Mouse (Mus musculus): ENCODE measurements around the gene Hnrnph3.
A peak's percentile ranks its signal among the peaks of the same experiment; 100 is the strongest.
"Not testable (repeated sequence)": the region's sequence is repeated elsewhere in the genome, so short reads cannot be mapped to it uniquely, and the experiment has no call there.

Hnrnph3 gene

DNA sequence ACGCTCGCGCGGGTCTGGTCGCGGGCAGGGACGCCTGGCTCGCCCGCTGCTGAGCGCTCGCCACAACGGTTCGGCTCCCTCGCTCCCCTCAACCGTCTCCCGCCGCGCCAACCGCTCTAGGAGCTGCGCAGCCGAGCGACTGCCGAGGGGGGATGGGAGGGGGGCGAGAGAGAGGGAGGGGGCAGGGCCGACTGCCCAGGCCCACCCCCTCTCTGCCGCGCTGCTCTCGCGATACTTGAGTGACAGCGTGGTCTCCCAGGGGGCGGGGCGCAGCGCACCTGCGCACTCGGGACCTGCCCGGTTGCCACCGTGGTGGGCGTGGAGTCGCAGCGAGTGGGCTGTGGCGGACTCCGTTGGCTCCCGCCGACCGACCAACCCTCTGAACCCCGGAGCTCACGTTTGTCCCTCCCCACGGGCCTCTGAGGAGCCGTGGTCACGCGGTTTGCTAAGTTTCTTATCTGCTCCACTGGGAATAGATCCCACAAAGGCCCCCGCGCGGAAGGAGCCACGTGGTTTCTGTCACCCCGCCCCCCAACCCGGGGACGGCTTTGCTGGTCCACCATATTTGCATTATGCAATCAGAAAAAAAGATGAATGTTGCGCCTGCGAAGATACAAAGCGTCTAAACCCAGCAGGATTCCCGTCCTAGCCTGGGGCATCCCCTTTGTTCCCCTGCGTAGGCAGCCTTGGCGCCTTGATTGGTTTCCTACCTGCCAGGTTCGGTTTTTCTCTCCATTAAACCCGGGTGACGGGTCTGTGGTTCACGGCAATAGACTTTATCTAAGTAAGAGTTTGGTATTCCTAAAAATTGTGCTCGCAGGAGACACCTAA, at the start of gene Hnrnph3, which contains the start of gene Pbld2:
TSS of gene Hnrnph3 (minus strand) at position 469 of the 831 bp plus-strand sequence.
TSS of gene Pbld2 (plus strand) at position 567 of the 831 bp plus-strand sequence.
- DNase-seq (ENCODE audit: low read depth in 2 of 2, low spot score in 2 of 2), result peak; percentile 99

GRCm38 (mm10) chr10:63065988-63066387, 42.0 kb upstream of the Hnrnph3 start:
- peak; percentile 48 to 61 for DNase-seq (ENCODE audit: low read depth in 2 of 2, low spot score in 2 of 2)

- no peak for DNase-seq (ENCODE audit: low read depth in 2 of 2, low spot score in 2 of 2)
Measured at GRCm38 (mm10) chr10:63065561-63065960, 41.5 kb upstream of the Hnrnph3 start.

GRCm38 (mm10) chr10:63064516-63064915, 40.5 kb upstream of the Hnrnph3 start:
- DNase-seq (ENCODE audit: low read depth in 2 of 2, low spot score in 2 of 2), result no peak

DNA sequence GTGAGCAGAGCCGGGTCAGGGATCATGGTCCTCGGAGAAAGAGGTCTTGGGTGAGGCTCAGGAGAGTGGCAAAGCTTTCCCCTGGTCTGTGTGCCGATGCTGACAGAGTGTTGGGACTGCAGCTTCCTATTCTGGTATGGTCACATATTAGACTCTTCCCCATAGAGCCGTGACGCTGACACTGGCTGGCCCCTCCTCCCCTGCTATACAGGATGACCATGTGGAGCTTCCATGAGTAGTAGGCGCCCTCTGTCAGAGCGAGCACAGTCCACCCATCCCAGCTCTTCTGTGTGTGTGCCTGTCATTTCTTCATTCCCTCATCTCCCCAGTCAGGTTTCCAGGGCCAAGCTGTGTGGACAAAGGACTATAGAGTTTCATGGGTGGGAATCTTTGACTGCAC, 39.3 kb upstream of the Hnrnph3 start:
- no peak for DNase-seq (ENCODE audit: low read depth in 2 of 2, low spot score in 2 of 2)

GRCm38 (mm10) chr10:63062696-63063095, 38.7 kb upstream of the Hnrnph3 start:
- no peak for DNase-seq (ENCODE audit: low read depth in 2 of 2, low spot score in 2 of 2)

- no peak for DNase-seq (ENCODE audit: low read depth in 2 of 2, low spot score in 2 of 2)
Measured at GRCm38 (mm10) chr10:63061266-63061665, 37.2 kb upstream of the Hnrnph3 start.

- DNase-seq (ENCODE audit: low read depth in 2 of 2, low spot score in 2 of 2), result no peak
Measured at GRCm38 (mm10) chr10:63060406-63060805, 36.4 kb upstream of the Hnrnph3 start.

DNA sequence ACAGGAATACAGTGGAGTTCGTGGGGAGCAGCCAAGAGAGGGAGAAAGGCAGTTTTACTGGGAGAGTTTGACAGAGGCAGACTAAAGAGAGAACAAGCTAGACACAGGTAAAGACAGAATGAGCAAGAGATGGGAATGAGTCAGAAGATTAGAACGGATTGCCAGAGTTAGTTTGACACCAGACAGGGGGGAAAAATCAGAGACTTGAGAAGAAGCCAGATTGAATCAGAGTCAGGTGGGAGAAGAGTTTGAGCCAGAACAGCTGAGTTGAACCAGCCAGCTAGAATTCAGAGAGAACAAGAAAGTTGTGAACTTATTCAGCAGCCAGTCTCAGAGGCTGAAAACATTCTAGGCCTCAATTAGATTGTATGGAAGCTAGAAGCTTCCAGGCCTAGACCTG, 35.8 kb upstream of the Hnrnph3 start, which contains the start of gene Pbld1:
TSS of gene Pbld1 (plus strand) at position 301 of the 400 bp plus-strand sequence.
- DNase-seq (ENCODE audit: low read depth in 2 of 2, low spot score in 2 of 2), result no peak

DNA sequence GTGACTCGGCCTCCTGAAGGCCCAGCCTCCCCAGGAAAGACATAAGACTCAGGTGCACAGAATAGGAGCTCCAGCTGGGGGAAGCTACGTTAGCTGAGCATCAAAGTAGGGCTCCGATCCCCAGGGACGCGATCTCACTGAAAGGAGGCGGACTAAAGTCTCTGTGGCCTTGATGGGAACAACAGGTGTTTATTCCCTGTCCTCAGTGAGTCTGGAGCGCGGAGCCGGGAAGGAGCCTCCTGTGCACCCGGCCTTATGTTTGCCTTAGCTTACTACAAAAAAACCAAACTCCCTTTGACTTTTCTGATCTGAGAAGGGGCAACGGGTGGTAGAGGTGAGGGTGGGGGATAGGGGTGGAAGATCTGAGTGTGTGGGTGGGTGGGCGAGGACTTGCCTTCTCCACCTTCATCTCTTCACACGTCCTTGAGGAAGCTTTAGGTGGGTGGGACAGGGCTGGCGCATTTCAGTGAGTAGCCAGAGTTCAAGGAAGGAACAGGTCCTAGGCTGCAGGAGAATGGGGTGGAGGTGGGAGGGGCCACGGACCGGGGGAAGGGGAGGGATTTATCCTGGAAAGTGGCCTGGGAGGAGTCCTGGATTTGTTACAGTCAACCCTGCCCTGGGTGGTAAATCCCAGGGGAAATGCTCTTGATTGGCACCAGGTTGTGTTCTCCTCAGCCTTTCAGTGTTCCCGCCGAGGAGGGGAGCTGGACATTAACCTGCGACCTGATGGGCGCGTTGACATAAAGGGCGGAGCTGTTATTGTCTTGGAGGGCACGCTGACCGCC, 33.1 kb upstream of the Hnrnph3 start:
- DNase-seq (ENCODE audit: low read depth in 2 of 2, low spot score in 2 of 2), result no peak

GRCm38 (mm10) chr10:63054586-63054985, 30.6 kb upstream of the Hnrnph3 start:
- peak in 1 of 2 experiments; percentile 4 for DNase-seq (ENCODE audit: low read depth in 2 of 2, low spot score in 2 of 2)

GRCm38 (mm10) chr10:63054071-63054470, 30.1 kb upstream of the Hnrnph3 start:
- DNase-seq (ENCODE audit: low read depth in 2 of 2, low spot score in 2 of 2), result not testable (repeated sequence)

GRCm38 (mm10) chr10:63053007-63053406, 29.0 kb upstream of the Hnrnph3 start:
- no peak for DNase-seq (ENCODE audit: low read depth in 2 of 2, low spot score in 2 of 2)

DNA sequence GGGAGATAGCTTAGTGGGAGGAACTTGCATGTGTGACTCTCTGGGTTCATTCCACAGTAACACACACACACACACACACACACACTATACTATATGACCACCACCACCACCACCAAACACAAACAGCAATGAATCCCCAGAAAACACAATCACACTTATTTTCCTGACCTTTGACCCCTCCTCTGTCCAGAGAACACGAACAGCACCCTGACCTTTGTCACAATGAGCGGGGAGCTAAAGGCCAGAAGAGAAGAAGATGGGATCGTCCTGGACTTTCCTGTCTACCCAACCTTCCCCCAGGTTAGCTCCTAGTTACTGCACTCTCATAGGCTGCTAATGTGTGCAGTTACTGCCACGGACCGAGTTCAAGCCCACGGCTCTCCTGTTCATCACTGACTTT, 28.0 kb upstream of the Hnrnph3 start:
- DNase-seq (ENCODE audit: low read depth in 2 of 2, low spot score in 2 of 2), result no peak

DNA sequence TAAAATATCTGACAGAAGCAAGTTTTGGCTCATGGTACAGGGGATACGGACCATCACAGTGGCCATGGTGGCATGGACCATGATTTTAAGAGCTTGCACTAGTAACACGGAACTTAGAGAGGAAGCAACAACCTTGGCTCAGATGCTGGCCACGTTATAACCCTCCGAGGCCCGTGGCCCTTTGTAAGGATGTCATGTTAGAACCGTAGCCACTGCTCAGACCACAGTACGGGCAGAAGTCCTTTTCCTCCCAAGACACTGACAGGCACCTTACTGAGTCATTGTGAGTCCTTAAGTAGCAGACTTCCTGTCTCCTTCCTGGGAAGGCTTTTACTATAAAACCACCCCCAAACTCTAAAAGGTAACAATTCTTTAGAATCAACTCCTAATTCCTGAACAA, 27.2 kb upstream of the Hnrnph3 start:
- no peak for DNase-seq (ENCODE audit: low read depth in 2 of 2, low spot score in 2 of 2)

- DNase-seq (ENCODE audit: low read depth in 2 of 2, low spot score in 2 of 2), result no peak
Measured at GRCm38 (mm10) chr10:63049106-63049505, 25.1 kb upstream of the Hnrnph3 start.

GRCm38 (mm10) chr10:63047751-63048150, 23.7 kb upstream of the Hnrnph3 start:
- no peak for DNase-seq (ENCODE audit: low read depth in 2 of 2, low spot score in 2 of 2)

GRCm38 (mm10) chr10:63043154-63043553, 19.1 kb upstream of the Hnrnph3 start:
- no peak for DNase-seq (ENCODE audit: low read depth in 2 of 2, low spot score in 2 of 2)

DNA sequence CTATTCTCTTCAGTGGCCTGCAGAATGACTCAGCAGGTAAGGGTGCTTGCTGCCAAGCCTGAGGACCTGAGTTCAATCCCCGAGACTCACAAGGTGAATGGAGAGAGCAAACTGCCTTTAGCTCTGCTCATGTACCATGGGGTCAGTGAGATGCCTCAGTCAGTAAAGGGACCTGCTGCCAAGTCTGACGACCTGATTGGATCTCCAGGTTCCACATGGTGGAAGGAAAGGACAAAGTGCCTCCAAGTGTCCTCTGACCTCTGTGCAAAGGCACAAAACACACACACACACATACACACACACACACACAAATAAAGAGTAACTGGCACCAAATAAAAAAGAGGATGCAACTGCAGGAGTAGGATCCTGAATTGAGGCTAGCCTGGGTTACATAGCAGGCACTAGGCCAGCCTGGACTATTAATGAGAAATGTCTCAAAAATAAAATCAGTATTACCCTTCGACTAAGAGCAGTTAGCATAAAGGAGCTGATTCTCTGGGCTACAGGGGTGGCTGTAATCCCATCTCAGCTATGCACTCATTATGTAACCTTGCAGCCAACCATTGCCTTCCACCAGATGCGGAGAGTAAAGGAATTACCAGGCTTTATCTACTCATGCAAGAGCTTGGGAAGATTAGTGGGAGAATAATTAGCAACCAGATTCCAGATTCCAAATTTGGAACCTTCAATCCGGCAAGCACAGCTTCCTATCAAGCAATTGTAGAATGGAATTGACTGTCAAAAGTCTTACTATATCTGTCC, 16.0 kb upstream of the Hnrnph3 start:
- DNase-seq (ENCODE audit: low read depth in 2 of 2, low spot score in 2 of 2), result no peak

DNA sequence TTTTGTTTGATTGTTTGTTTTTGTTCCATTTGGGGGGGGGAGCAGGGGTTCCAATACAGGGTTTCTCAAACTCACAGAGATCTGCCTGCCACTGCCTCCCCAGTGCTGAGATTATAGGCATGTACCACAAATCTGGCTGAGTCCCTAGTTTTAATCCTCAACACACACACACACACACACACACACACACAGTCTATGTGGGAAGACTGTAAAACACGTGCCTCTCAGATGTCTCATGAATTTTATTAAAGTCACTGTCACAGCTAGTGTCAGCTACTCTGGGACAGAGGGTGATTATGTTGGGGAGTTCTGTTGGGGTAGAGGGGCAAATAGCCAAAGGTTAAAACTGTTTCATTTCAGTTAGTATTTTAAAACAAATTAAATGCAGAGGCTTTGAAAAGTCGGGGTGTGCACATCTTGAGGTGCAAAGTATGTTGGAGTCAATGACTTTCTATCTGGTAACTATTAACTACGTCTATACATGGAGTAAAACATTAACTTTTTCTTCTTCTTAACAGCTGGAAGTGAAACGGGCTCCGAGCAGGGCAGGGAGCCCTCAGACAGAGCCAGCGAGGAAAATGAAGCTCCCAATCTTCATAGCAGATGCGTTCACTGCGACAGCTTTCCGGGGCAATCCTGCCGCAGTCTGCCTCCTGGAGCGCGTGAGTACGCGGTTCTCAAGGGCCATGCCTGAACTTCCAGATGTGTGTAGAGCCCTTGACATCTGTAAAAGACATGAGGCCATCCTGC, 14.7 kb upstream of the Hnrnph3 start:
- DNase-seq (ENCODE audit: low read depth in 2 of 2, low spot score in 2 of 2), result no peak

DNA sequence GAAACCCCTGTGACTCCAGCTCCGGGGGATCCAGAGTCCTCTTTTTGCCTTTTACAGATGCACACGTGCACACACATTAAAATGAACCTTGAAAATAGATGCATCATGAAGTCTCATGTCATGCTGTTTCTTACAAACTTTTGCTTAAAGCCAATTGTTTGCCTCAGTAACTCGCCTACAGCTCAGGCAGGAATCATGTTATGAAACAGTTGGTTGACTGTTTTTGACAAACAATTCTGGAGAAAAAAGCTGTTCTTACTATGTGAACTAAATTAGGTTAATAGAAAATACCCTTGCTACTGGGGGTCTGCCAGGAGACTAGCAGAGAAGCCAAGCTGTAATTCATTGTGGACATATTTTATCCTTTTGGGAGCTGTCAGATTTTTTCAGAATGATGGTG, 8.9 kb upstream of the Hnrnph3 start:
- no peak for DNase-seq (ENCODE audit: low read depth in 2 of 2, low spot score in 2 of 2)

All from CD8-positive naive resting alpha-beta T cell, adult 2 months (primary cell).